Mouse (Mus musculus) frontal cortex, postnatal 14 days (tissue): Measurements from ENCODE around the gene Il17d.

Experiments
- DNase-seq, 2 experiments: peaks; one replicate each; pipeline ENCODE4 v3.0.0; 2022; ENCODE audit warnings: low spot score in 2 of 2

Gene Il17d

DNA sequence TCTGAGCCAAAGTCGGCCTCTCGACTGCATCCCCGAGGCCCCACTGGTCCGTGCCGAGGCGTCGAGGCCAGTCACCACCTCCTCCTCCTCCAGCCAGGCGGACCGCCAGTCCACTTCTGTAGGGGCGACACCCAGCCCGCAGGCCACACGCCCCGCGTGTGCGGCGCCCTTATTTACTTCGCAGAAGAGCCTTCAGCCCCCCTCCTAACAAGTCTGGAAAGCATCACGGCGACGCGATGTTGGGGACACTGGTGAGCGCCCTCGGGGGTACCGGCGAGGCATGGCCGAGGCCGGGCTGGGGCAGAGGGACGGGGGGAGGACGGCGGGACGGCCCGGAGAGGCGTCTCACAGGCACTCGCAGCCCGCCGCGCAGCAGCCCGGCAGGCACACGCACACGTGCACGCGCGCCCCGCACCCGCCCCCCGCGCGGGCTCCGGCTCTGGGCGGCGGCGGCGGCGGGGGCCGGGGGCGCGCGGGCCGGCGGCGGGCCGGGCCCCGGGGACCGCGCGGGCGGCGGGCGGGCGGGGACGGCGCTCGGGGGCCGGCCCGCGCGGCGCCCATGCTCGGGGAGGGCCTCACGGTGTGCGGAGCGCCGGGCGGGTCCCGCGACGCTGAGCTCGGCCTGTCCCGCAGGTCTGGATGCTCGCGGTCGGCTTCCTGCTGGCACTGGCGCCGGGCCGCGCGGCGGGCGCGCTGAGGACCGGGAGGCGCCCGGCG lies at the start of gene Il17d:
Il17d (plus strand) TSS at position 107 of the 717 bp plus-strand sequence.
- no peak for DNase-seq

DNA sequence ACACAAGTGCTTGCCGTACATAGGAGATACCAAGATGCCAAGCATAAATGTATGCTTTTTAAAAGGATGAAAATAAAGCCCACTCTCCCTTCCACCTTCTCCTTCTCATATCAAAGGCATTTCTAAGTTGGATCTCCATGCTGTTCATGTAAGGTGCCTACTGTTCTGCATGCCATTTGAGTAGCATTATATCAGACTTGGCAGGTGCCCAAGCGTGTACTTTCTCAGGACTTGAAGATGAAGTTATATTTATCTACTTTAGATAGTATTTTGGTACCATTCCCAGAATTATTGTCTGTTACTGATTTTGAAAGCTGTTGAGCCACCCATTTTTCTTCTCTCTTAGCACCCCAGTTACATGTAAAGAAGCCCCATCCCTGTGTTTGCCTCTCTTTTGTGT lies 49.5 kb upstream of the Il17d start:
- peak; percentile 39 to 47 for DNase-seq

DNA sequence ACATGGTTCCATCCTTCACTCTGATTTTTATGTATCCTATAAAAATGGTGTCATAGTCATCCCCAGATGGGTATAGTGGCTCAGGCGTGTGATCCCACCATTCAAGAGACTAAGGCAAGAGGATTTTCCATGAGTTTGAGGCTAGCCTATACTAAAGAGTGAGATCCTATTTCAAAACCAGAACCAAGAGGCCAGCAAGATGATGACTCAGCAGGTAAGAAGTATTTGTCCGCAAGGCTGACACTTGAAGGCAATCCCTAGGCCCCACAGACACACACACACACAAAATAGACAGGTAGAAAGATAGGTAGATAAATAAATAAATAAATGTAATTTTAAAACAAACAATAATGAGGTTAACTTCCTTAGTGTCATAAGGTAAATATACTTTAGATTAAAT lies 42.3 kb upstream of the Il17d start:
- no peak for DNase-seq

DNA sequence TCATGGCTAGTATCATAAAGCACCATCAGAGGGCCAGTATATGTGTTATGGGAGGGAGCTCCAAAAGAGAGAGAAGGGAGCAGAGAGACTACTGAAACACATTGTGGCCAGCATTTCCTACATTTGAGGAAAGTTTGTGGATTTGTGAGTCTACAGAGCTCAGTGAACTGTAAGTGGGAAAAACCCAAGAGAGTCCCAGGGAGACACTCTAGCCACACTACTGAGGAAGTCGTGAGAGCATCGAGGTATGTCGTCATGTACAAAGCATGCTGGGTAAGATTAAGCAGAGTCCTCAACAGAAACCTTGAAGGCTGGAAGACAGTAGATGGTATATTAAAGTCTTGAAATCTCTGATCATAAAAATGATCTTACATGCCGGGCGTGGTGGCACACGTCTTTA lies 40.4 kb upstream of the Il17d start:
- DNase-seq = no peak

DNA sequence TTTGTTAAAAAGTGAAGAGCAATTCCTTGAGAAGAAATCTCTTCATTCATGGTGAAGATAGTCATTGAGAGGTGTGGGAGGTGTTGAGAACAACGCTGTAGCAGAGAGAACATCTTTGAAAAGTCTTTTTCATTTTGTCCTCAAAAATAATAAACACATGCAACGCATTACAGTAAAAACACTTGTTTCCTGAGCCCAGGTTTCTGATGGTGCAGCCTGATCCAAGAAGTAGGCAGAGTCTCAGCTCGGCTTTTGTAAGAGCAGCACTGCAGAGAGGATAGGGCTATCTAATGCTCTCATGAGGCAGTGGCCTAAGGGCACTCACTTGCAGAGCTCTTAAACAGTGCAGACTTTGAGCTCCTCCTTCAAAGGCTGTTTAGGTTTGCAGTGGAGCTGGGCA lies 34.9 kb upstream of the Il17d start:
- DNase-seq = no peak

DNA sequence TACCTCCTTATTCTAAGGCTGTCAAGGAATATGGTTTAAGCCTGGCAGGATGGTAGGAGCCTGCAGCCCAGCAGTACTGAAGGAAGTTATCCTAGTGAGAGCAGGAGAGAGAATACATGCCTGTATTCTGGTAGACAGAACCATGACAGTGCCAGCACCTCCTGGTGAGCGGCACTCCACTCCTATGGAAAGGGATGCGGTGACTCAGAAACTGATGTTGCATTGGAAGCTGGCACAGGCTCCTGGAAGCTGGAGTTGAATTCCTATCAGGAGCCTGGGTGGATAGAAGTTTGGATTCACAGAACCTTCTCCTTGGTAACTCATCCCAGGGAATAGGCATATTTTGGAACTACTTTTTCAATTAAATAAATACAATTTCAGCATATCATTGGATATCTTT lies 30.7 kb upstream of the Il17d start:
- DNase-seq = no peak

DNA sequence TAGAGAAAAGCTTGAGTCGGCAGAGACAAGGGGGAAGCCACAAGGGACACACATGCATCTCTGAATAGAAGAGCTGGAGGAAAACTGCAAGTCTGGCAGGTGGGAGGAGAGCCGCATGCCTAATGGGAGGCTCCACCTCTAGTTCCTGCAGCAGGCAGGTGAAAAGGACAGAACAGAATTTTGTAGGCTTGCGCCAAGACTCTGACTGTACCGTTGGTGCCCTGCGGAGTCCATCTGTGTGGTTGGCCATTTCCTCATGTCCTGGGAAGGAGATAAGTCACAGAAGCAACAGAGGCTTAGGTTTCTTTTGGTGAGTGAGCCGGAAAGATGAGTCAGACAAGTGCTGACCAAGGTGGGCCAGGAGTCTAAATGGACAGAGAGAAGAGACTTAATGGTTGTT lies 20.8 kb upstream of the Il17d start:
- no peak for DNase-seq

DNA sequence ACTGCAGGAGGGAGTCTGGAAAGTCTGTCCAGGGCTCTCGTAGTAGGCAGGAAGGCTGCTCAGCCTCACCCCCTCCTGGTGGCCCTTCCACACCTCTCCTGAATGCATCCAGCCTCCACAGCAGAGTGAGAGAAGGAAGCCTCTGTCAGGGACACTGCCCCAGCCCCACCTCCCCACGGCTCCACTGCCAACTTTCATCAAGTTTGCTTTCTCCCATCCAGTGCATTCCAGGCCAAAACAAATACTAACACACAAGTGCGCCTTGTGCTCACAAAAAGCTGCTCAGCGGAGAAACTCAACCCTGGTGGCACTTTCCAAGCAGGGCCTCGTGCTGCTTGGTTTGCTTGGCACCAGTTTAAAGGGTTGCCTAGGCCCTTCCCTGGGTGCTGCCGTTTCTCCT lies 15.0 kb upstream of the Il17d start:
- DNase-seq = peak in 1 of 2 experiments; percentile 45

DNA sequence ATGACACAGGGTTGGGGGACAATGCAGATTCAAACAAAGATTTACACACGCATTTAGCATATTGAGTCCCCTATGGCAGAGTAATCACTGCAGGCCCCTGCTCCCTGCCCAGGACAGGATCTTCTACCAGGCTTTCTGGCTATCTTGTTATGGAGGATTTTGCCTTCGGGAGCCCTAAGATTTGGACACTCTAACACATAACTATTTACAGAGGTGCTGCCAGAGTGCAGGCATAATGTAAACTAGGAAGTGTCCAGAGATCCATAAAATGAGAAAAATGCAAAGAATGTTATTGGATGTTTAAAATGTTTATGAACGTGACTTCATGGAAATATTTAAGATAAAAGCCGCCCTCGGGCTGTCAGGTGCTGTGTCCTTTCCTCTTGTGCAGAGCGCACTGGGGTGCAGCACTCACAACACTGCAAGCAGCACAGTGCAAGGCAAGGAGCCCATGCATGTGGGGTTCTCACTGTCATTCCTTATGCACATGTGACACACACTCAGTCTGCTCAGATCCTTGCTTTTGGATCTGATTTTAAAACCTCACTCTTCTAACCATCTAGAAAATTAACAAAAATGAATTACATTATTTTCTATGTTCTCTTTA lies 9.3 kb upstream of the Il17d start:
- no peak for DNase-seq

DNA sequence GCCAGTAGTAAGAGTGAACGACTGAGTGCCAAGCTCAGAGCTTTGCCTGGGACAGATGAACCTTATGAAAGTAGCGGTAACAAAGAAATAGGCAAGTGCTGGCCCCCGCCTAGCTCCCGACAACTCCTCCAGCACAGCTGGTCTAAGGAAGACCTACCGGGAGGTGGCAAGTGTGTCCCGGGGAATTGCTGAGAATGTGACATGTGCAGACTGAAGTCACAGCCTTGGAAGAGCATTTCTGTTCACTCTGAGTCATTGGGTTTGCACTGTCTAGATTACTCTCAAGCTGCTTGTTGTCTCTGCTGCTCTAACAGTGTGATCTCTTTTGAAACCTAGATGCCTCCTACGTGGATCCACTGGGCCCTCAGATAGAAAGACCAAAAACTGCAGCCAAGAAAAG lies 7.6 kb upstream of the Il17d start:
- DNase-seq = no peak

DNA sequence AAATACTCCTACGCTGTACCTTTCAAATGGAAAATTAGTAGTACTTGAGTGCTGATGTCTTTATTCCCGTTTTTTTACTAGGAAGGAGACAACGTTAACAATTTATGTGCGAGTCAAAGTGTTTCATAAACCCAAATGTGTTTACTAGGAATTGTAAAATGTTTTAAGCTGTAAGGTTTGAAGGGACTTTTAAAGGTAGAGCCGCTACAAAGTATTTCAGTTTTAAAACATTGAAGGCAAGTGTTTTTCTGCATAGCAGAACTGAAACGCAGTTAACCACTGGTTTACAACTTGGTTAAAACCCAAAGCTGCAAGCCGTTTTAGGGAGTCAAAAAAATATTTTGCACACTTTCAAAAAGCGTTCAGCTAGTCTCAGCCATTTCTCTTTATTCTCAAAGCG lies 815 bp upstream of the Il17d start:
- no peak for DNase-seq

DNA sequence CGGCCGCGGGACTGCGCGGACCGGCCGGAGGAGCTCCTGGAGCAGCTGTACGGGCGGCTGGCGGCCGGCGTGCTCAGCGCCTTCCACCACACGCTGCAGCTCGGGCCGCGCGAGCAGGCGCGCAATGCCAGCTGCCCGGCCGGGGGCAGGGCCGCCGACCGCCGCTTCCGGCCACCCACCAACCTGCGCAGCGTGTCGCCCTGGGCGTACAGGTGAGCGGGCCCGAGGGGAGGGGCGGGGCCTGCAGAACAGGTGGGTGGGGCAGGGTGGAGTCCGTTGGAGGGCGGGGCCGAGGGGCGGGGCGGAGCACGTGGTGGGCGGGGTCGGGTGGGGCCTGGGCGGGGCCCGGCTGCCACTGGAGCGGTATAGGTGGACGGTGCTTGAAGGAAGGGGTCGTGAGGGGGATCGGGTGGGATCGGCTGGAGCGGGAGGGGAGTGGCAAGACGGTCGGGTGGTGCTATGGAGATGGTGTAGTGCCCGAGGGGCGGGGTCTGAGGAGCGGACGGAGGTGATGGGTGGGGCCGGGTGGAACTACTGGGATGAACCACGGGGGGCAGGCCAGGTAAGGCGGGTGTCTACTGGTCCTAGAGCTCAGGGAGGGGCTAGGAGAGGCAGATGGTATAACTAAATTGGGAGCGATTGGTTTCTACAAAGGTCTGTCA lies 942 bp downstream of the Il17d start:
- peak; percentile 62 to 70 for DNase-seq

DNA sequence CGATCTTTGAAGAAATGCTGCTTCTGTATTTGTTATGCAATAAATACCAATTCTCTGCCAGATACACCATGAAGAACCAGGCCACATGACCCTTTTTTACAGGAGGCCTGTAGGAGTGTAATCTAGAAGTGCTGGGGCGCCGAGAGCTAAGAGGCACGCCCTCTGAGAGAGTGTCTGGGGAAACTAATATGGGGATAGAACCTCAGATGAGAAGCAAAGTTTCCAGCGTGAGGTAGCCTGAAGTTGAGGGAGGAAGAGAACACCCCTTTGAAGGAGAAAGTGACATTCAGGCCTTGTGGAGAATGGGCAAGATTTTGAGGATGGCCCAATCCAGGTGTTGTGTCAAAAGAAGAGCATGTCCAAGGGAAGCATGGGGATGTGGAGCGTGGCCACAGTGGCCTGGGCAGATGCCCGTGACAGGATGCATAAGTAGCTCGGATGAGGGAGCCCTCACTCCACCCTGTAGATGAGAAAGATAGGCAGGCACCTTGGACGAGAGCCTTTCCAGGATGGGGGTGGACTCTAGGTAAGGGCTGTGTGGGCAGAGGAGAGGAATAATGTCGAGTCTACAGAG lies 1.6 kb downstream of the Il17d start:
- DNase-seq = no peak

DNA sequence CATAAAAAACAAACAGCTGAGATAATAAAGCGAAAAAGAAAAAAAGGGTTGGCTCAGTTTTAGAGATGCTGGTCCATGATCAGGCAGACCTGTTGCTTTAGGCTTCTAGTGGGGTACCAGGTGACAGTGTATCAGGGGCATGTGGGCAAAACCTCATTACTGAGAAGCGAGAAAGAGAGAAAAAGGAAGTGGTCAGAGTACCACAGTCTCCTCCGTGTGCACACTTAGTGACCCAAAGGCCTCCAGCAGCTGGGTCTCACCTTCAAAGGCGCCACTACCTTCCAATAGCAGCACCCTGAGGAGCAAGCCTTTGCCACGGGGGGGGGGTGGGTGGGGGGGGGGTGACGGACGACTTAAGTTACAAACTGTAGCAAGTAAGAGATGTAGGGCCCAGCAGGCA lies 2.5 kb downstream of the Il17d start:
- DNase-seq = no peak

DNA sequence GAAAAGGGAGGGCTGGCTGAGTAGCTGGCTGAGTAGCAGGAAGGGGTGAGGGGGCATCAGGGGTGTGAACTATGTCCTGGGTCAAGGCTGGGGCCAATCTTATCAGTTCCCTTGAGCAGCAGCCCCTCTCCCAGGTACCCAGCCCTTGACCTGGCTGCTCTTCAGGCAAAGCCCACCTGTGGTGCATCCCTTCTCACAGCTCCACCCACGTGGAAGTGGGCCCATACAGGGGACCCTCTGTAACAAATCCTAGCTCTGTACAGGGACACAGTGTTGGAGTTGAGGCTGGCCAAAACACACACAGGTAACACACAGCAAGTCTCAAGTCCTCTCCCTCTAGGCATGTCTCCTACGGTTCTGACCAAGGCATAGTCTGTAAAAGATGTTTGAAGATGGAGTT lies 3.0 kb downstream of the Il17d start:
- no peak for DNase-seq

DNA sequence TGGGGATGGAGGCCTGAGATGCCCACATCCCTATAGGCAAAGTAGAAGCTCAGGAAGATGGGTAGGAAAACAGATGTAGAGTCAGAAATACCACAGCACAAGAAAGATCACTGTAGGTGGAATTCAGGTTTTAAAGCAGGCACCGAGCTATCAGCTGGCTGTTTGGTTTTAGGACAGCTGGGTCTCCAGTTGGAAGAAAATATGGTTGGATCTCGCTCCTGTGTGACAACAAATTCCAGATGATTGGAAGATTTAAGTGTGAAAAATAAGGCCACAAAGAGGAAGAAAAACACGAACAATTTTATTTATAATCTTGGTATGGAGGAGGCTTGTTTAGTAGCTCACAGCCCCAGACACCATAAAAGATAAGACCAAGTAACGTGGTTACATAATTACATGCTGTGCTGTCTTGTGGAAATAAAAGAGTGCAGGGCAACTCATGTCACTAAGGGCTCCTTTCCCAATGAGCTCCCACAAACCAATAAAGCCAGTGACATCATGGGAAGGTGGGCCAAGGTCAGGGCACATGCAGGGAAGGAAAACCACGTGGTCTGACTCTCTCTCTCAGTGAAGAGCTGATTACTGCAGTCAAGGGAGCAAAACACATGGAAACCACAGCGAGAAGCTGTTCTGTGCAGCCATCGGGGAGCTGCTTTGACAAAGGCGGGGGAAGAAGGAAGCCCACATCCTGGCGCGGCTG lies 4.7 kb downstream of the Il17d start:
- DNase-seq = peak in 1 of 2 experiments; percentile 40

DNA sequence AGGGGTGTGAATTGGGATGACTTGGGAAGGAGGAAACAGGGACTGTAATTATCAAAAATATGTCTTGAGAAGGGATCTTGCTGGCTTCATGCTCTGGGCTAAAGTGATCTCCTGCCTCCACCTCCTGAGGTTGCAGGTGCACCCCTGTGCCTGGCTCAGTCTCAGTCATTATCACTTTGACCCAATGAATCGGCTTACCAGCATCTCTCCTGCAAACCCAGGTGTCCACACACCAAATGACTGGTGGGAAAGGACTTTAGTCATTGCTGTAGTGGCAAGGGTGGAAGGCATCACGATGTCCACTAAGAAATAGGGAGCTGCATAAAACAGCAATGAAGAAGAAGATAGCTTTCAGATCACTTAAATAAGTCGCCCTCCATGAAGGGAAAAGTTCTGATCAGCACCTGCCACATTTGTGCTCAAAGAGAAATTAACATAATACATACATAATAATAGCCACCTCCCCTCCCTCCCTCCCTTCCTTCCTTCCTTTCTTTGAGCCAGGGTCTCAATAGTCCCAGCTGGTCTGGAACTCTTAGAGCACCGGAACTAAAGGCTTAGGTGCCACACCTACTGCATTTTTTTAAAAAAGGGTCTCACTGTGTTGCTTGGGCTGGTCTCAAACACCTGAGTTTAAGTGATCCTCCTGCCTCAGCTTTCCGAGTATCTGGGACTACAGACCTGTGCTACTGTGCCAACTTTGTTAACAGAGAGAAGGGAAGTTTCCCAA lies 5.4 kb downstream of the Il17d start:
- DNase-seq = no peak

DNA sequence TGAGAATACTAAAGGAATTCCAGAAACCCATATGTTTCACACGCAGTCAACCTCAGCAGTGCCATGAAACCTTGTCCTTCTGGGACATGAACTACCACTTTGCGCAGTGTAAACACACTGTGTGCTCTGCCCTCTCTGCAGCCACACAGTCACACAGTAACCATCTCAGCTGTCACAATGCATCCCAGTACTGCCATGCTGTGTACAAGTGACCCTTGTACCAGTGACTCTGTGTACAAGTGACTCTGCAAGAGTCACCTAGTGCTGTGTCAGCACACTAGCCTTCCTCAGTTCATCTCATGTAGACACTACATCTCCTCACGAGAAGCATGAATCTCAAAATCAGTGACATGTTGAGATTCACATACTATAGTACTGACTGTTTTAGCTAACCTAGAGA lies 8.0 kb downstream of the Il17d start:
- no peak for DNase-seq

DNA sequence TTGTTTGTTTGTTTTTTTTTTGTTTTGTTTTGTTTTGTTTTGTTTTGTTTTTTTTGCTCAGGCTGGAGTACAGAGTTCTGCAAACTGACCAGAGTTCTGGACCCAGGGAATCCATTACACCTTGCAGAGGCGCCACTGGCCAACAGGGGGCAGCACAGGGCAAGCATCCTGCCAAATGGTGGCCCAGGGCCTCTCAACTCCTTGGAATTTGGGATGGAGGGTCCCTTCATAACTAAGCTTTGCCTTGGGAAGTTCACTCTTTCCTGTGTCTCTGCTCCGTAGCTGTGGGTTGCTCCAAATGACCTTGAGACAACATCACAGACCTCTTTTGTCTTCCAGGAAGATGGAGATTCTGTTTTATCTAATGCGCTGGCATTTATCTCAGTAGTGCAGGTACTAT lies 8.6 kb downstream of the Il17d start:
- DNase-seq = no peak

DNA sequence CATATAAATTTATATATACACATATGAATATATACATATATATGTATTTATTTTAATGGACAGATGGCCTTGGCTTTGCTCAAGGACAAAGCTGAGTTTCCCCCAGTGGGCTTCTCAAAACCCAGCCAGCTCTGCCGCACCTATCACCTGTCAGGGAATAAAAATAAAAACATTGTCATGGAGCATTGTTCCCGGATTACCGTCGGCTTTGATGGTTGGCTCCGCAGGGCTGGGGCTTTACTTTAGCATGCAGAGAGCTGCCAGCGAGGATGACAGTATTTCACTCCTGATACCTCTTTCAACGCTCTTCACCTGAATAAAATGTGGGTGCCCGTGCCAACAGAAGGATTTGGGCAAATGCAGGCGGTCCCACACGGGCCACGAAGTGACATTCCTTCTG lies 9.3 kb downstream of the Il17d start:
- DNase-seq = no peak

DNA sequence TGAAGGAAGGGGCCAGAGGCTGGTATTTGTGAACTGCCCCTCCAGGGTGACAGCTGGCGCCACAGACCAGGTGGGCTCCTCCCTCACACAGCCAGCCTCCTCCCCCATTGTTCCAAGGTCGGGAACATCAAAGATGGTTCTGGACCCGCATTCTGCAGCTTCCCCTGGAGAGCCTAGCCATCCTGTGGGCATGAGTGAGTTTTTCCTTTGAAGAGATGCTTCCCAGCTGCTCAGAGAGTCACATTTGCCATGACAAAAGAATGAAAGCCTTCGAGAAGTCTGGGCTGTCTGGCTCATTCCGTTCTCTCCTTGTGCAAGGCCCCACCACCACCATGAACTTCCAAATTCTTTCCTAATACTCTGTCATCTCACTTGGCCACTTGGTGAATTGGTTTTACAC lies 9.8 kb downstream of the Il17d start:
- no peak for DNase-seq

DNA sequence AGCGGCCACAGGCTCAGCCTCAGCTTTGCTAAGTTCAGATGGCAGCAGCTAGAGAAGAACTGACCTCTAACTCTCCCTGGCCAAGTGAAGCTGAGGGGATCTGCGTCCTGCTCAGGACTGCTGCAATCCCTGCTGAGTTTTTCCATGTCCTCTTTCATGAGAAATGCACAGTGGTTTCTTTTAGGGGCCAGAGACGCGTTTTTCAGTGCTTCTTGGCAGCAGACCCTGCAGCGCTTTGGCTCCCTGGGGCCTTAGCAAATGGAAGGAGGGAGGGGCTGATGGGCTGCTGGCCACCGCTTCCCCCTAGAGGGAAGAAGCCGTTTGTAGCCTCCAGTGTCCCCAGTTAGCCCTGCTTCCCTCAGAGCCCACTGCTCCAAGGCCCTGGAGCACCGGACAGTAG lies 10.4 kb downstream of the Il17d start:
- no peak for DNase-seq
